Mouse (Mus musculus): Measurements from ENCODE around the gene Pdpr. TPM values are rescaled to one million over a fixed set of nuclear protein-coding genes. Genes with fewer than 3 reads are reported as not detected.
"Not testable (repeated sequence)": the region's sequence is repeated elsewhere in the genome, so short reads cannot be mapped to it uniquely, and the experiment has no call there.

Pdpr gene
- polyA plus RNA-seq, 1 experiment from 2014 or later = 10.3 TPM

GRCm38 (mm10) chr8:111130756-111131155 lies 36.3 kb downstream of the Pdpr start:
- 80% methylated on average over 2 of the region's 2 CpGs for WGBS
- H3K4me3 ChIP-seq (ENCODE audit: low read length) = no peak overlapping the region
- no peaks in the 10 kb centered on the region for H3K9me3 ChIP-seq (replicated peaks; ENCODE audit: control insufficient read depth, low read length)
- H3K4me1 ChIP-seq (ENCODE audit: control insufficient read depth, insufficient read depth, low read length) = no peaks in the 10 kb centered on the region
- no peak overlapping the region for H3K4me2 ChIP-seq (ENCODE audit: low read depth, low read length)
- H3K36me3 ChIP-seq (ENCODE audit: control insufficient read depth, insufficient read depth) = peaks cover 31% of the 10 kb centered on the region
- no peak overlapping the region for H3K9ac ChIP-seq (ENCODE audit: low read length)
- no peak for ATAC-seq (replicated peaks; ENCODE audit: extremely low read depth, insufficient read depth, low FRiP score)
- H3K27ac ChIP-seq (ENCODE audit: low read length) = no peak overlapping the region
- no peaks in the 10 kb centered on the region for H3K27me3 ChIP-seq (ENCODE audit: control insufficient read depth, insufficient read depth, low read length)

GRCm38 (mm10) chr8:111142521-111142920 lies 48.1 kb downstream of the Pdpr start:
- 0 out of 2 replicates have a peak, but pooled peaks cover 4% of the 10 kb centered on the region for H3K36me3 ChIP-seq (ENCODE audit: control insufficient read depth, insufficient read depth)
- peaks cover 14% of the 10 kb centered on the region for H3K4me1 ChIP-seq (ENCODE audit: control insufficient read depth, insufficient read depth, low read length)
- H3K9me3 ChIP-seq (replicated peaks; ENCODE audit: control insufficient read depth, low read length) = no peaks in the 10 kb centered on the region
- H3K9ac ChIP-seq (ENCODE audit: low read length) = no peak overlapping the region
- no peak overlapping the region for H3K4me2 ChIP-seq (ENCODE audit: low read depth, low read length)
- no peak overlapping the region for H3K27ac ChIP-seq (ENCODE audit: low read length)
- ATAC-seq (replicated peaks; ENCODE audit: extremely low read depth, insufficient read depth, low FRiP score) = no peak
- no peaks in the 10 kb centered on the region for H3K27me3 ChIP-seq (ENCODE audit: control insufficient read depth, insufficient read depth, low read length)
- H3K4me3 ChIP-seq (ENCODE audit: low read length) = no peak overlapping the region

- H3K27ac ChIP-seq (ENCODE audit: low read length) = peak overlapping the region; percentile 59
- H3K27me3 ChIP-seq (ENCODE audit: control insufficient read depth, insufficient read depth, low read length); H3K4me1 ChIP-seq (ENCODE audit: control insufficient read depth, insufficient read depth, low read length); H3K36me3 ChIP-seq (ENCODE audit: control insufficient read depth, insufficient read depth); H3K9me3 ChIP-seq (replicated peaks; ENCODE audit: control insufficient read depth, low read length); ATAC-seq (replicated peaks; ENCODE audit: extremely low read depth, insufficient read depth, low FRiP score): not testable (repeated sequence)
- WGBS = under 1% methylated on average over 51 of the region's 63 CpGs
- peak overlapping the region; percentile 83 for H3K4me3 ChIP-seq (ENCODE audit: low read length)
- H3K9ac ChIP-seq (ENCODE audit: low read length) = peak overlapping the region; percentile 76
- H3K4me2 ChIP-seq (ENCODE audit: low read depth, low read length) = peak overlapping the region; percentile 90
Measured at GRCm38 (mm10) chr8:111144901-111145459, 50.5 kb downstream of the Pdpr start.

GRCm38 (mm10) chr8:111145460-111146012 lies 51.1 kb downstream of the Pdpr start:
- 0% methylated on average over 43 of the region's 74 CpGs for WGBS
- not testable (repeated sequence) for H3K27me3 ChIP-seq (ENCODE audit: control insufficient read depth, insufficient read depth, low read length); H3K4me1 ChIP-seq (ENCODE audit: control insufficient read depth, insufficient read depth, low read length); H3K9me3 ChIP-seq (replicated peaks; ENCODE audit: control insufficient read depth, low read length); H3K36me3 ChIP-seq (ENCODE audit: control insufficient read depth, insufficient read depth)
- Histone ChIP-seq H3K4me2 (ENCODE audit: low read depth, low read length) (peak overlapping the region; percentile 89), H3K27ac (ENCODE audit: low read length) (peak overlapping the region; percentile 62), H3K9ac (ENCODE audit: low read length) (peak overlapping the region; percentile 86), H3K4me3 (ENCODE audit: low read length) (peak overlapping the region; percentile 83)
- ATAC-seq (replicated peaks; ENCODE audit: extremely low read depth, insufficient read depth, low FRiP score) = peak; percentile 97

GRCm38 (mm10) chr8:111155721-111156436 lies 61.4 kb downstream of the Pdpr start:
- H3K4me1 ChIP-seq (ENCODE audit: control insufficient read depth, insufficient read depth, low read length) = no peaks in the 10 kb centered on the region
- no peak overlapping the region for H3K27ac ChIP-seq (ENCODE audit: low read length)
- H3K4me3 ChIP-seq (ENCODE audit: low read length) = no peak overlapping the region
- no peak overlapping the region for H3K9ac ChIP-seq (ENCODE audit: low read length)
- H3K9me3 ChIP-seq (replicated peaks; ENCODE audit: control insufficient read depth, low read length) = no peaks in the 10 kb centered on the region
- 81% methylated on average over 8 of the region's 8 CpGs for WGBS
- ATAC-seq (replicated peaks; ENCODE audit: extremely low read depth, insufficient read depth, low FRiP score) = no peak
- H3K4me2 ChIP-seq (ENCODE audit: low read depth, low read length) = no peak overlapping the region
- peaks cover 37% of the 10 kb centered on the region for H3K36me3 ChIP-seq (ENCODE audit: control insufficient read depth, insufficient read depth)
- H3K27me3 ChIP-seq (ENCODE audit: control insufficient read depth, insufficient read depth, low read length) = no peaks in the 10 kb centered on the region

- WGBS = 48% methylated on average over 14 of the region's 14 CpGs
- Histone ChIP-seq H3K36me3 (ENCODE audit: control insufficient read depth, insufficient read depth) (peaks cover 50% of the 10 kb centered on the region), H3K27ac (ENCODE audit: low read length) (no peak overlapping the region), H3K27me3 (ENCODE audit: control insufficient read depth, insufficient read depth, low read length) (no peaks in the 10 kb centered on the region), H3K4me1 (ENCODE audit: control insufficient read depth, insufficient read depth, low read length) (no peaks in the 10 kb centered on the region), H3K4me3 (ENCODE audit: low read length) (no peak overlapping the region), H3K4me2 (ENCODE audit: low read depth, low read length) (no peak overlapping the region), H3K9ac (ENCODE audit: low read length) (no peak overlapping the region), H3K9me3 (replicated peaks; ENCODE audit: control insufficient read depth, low read length) (no peaks in the 10 kb centered on the region)
- no peak for ATAC-seq (replicated peaks; ENCODE audit: extremely low read depth, insufficient read depth, low FRiP score)
Measured at GRCm38 (mm10) chr8:111157617-111158016, 63.2 kb downstream of the Pdpr start.

- peaks cover 63% of the 10 kb centered on the region for H3K36me3 ChIP-seq (ENCODE audit: control insufficient read depth, insufficient read depth)
Measured at GRCm38 (mm10) chr8:111171661-111172060, 77.2 kb downstream of the Pdpr start.

GRCm38 (mm10) chr8:111185472-111185947 lies 91.1 kb downstream of the Pdpr start:
- Histone ChIP-seq H3K4me3 (ENCODE audit: low read length) (no peak overlapping the region), H3K9ac (ENCODE audit: low read length) (no peak overlapping the region), H3K4me2 (ENCODE audit: low read depth, low read length) (no peak overlapping the region), H3K4me1 (ENCODE audit: control insufficient read depth, insufficient read depth, low read length) (peaks cover 3% of the 10 kb centered on the region), H3K27ac (ENCODE audit: low read length) (no peak overlapping the region), H3K9me3 (replicated peaks; ENCODE audit: control insufficient read depth, low read length) (no peaks in the 10 kb centered on the region), H3K36me3 (ENCODE audit: control insufficient read depth, insufficient read depth) (peaks cover 34% of the 10 kb centered on the region), H3K27me3 (ENCODE audit: control insufficient read depth, insufficient read depth, low read length) (no peaks in the 10 kb centered on the region)
- ATAC-seq (replicated peaks; ENCODE audit: extremely low read depth, insufficient read depth, low FRiP score) = no peak
- 48% methylated on average over 4 of the region's 4 CpGs for WGBS

More at GRCm38 (mm10) chr8:111171661-111172060, 77.2 kb downstream of the Pdpr start:
- no peaks in the 10 kb centered on the region for H3K4me1 ChIP-seq (ENCODE audit: control insufficient read depth, insufficient read depth, low read length)
- ATAC-seq (replicated peaks; ENCODE audit: extremely low read depth, insufficient read depth, low FRiP score) = no peak
- no peak overlapping the region for H3K9ac ChIP-seq (ENCODE audit: low read length)
- H3K27me3 ChIP-seq (ENCODE audit: control insufficient read depth, insufficient read depth, low read length) = no peaks in the 10 kb centered on the region
- H3K9me3 ChIP-seq (replicated peaks; ENCODE audit: control insufficient read depth, low read length) = no peaks in the 10 kb centered on the region
- WGBS = 80% methylated on average over 5 of the region's 5 CpGs
- H3K4me3 ChIP-seq (ENCODE audit: low read length) = no peak overlapping the region
- H3K27ac ChIP-seq (ENCODE audit: low read length) = no peak overlapping the region
- no peak overlapping the region for H3K4me2 ChIP-seq (ENCODE audit: low read depth, low read length)
